Mouse (Mus musculus) liver, embryonic 15.5 days (tissue): ENCODE measurements around the gene Tmem14c. TPM values are rescaled to one million over a fixed set of nuclear protein-coding genes. Genes with fewer than 3 reads are reported as not detected.

ENCODE experiments used
- ATAC-seq: fragments of 200-750 bp; cut with Nextera tagmentation; 2 replicates; pipeline ENCODE4 v1.8.0; 2017; ENCODE audit warnings: moderate number of reproducible peaks, mild to moderate bottlenecking, moderate library complexity; ENCODE audit not compliant: insufficient read depth
- H3K27ac ChIP-seq: fragments of 300-500 bp; sonication (generic); replicated peaks from 2 replicates; pipeline ENCODE4 v1.5.1; 2015; ENCODE audit warnings: mild to moderate bottlenecking, inconsistent platforms
- H3K27me3 ChIP-seq: fragments of 300-500 bp; sonication (generic); 2 replicates; pipeline ENCODE4 v1.6.1; 2015; ENCODE audit warnings: mild to moderate bottlenecking, inconsistent platforms
- H3K36me3 ChIP-seq: fragments of 300-500 bp; sonication (generic); replicated peaks from 2 replicates; pipeline ENCODE4 v1.6.1; 2015; ENCODE audit warnings: moderate library complexity, mild to moderate bottlenecking, inconsistent platforms
- H3K4me1 ChIP-seq: fragments of 300-500 bp; sonication (generic); replicated peaks from 2 replicates; pipeline ENCODE4 v1.6.1; 2015; ENCODE audit warnings: inconsistent platforms
- H3K4me2 ChIP-seq: fragments of 300-500 bp; sonication (generic); 2 replicates; pipeline ENCODE4 v1.6.1; 2015; ENCODE audit warnings: moderate library complexity, mild to moderate bottlenecking, inconsistent platforms
- H3K4me3 ChIP-seq: fragments of 300-500 bp; sonication (generic); replicated peaks from 2 replicates; pipeline ENCODE4 v1.5.1; 2015; ENCODE audit warnings: mild to moderate bottlenecking, inconsistent platforms
- H3K9ac ChIP-seq: fragments of 300-500 bp; sonication (generic); 2 replicates; pipeline ENCODE4 v1.6.1; 2015; ENCODE audit warnings: moderate library complexity, mild to moderate bottlenecking, inconsistent platforms
- H3K9me3 ChIP-seq: fragments of 300-500 bp; sonication (generic); replicated peaks from 2 replicates; pipeline ENCODE4 v1.6.1; 2016; ENCODE audit warnings: inconsistent platforms
- WGBS: fragments of 180-500 bp; shearing (Covaris S2); methylation state at CpG from one replicate; pipeline ENCODE4 v1.1.7; 2015; ENCODE audit warnings: mixed read lengths; ENCODE audit not compliant: insufficient replicate concordance; 5-methylcytosine and 5-hydroxymethylcytosine counted together
- polyA plus RNA-seq: library from polyadenylated mRNA; unstranded; fragments of >200 nt; fragmentation: Nextera tagmentation; extraction: Ambion mirVana; gene quantifications from 2 replicates; pipeline ENCODE4 v1.2.1, GENCODE M21; 2015

Tmem14c gene
- polyA plus RNA-seq, 1 experiment from 2014 or later, result 685 TPM

DNA sequence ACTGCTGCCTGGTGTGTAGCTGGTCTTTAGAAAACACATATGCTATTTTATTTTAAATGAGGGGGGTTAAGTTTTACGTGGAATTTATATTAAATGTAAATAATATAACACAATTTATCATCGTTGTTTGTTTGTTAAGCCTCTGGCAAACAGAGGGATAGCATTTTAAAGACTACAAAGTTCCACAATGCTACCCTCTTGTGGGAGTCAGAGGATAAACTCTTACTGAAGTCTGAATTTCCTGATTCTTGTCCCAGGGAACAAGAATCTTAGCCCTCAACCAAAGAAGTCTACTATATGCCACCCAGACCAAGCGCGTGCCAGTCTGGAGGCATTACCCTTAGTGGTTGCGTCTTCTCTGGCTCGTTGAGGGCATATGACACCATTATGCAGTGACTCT lies 31.2 kb downstream of the Tmem14c start:
- H3K9me3 ChIP-seq, result no peaks in the 10 kb centered on the region
- no peak overlapping the region for H3K9ac ChIP-seq
- WGBS, result 70% methylated on average over 6 of the region's 6 CpGs
- no peak overlapping the region for H3K4me3 ChIP-seq
- H3K36me3 ChIP-seq, result no peaks in the 10 kb centered on the region
- no peaks in the 10 kb centered on the region for H3K4me1 ChIP-seq
- H3K4me2 ChIP-seq, result no peak overlapping the region
- ATAC-seq, result no peak
- H3K27me3 ChIP-seq, result peaks cover 4% of the 10 kb centered on the region; the same call in 1 of the 2 replicates
- no peak overlapping the region for H3K27ac ChIP-seq

GRCm38 (mm10) chr13:41051965-41052364 lies 35.9 kb downstream of the Tmem14c start:
- H3K4me3 ChIP-seq, result no peak overlapping the region
- H3K36me3 ChIP-seq, result no peaks in the 10 kb centered on the region
- H3K9ac ChIP-seq, result no peak overlapping the region
- H3K27ac ChIP-seq, result no peak overlapping the region
- ATAC-seq, result no peak
- H3K27me3 ChIP-seq, result no peaks in the 10 kb centered on the region; the same call in 1 of the 2 replicates
- 46% methylated on average over 5 of the region's 5 CpGs for WGBS
- no peaks in the 10 kb centered on the region for H3K9me3 ChIP-seq
- H3K4me2 ChIP-seq, result no peak overlapping the region
- no peaks in the 10 kb centered on the region for H3K4me1 ChIP-seq

GRCm38 (mm10) chr13:41067618-41068017 lies 51.5 kb downstream of the Tmem14c start:
- no peak overlapping the region for H3K27ac ChIP-seq
- no peaks in the 10 kb centered on the region for H3K27me3 ChIP-seq
- no peaks in the 10 kb centered on the region for H3K9me3 ChIP-seq
- no peak overlapping the region for H3K4me3 ChIP-seq
- H3K36me3 ChIP-seq, result no peaks in the 10 kb centered on the region
- no peaks in the 10 kb centered on the region for H3K4me1 ChIP-seq
- no peak overlapping the region for H3K4me2 ChIP-seq
- 70% methylated on average over 4 of the region's 4 CpGs for WGBS
- no peak overlapping the region for H3K9ac ChIP-seq
- no peak for ATAC-seq

DNA sequence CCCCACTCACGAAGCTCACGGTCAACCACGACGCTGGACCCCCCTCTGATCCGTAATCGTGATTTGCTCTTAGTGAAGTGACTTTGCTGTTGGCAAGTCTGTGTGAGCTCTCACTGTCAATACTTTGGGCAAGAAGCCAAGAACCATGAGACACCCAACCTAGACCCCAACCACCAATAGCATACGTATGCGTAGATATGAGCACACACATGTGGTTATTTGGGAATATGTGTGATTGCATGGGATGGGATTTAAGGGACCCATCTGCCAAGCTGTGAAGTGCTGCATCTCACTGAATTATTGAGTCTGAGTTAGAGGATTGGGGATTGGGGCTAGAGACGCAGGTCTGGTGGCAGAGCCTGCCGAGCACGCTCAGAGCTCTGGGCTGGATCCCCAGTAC lies 55.5 kb downstream of the Tmem14c start:
- WGBS, result 78% methylated on average over 11 of the region's 11 CpGs

More for the DNA sequence above, 55.5 kb downstream of the Tmem14c start:
- H3K4me3 ChIP-seq, result no peak overlapping the region
- H3K4me2 ChIP-seq, result no peak overlapping the region
- no peaks in the 10 kb centered on the region for H3K9me3 ChIP-seq
- no peak overlapping the region for H3K9ac ChIP-seq
- H3K36me3 ChIP-seq, result no peaks in the 10 kb centered on the region
- H3K27ac ChIP-seq, result no peak overlapping the region
- no peak for ATAC-seq
- H3K4me1 ChIP-seq, result no peaks in the 10 kb centered on the region
- peaks cover 6% of the 10 kb centered on the region; the same call in 1 of the 2 replicates for H3K27me3 ChIP-seq

Other genes with a start within 250 kb of the Tmem14c start
- gene Gcnt2, start 156.5 kb upstream of the Tmem14c start, polyA plus RNA-seq, result 1.6 TPM in 2 replicates
- 53.5 and 56.0 TPM in 2 replicates for gene Pak1ip1, start 15.3 kb upstream of the Tmem14c start, polyA plus RNA-seq
- gene Mak, start 63.4 kb downstream of the Tmem14c start, polyA plus RNA-seq, result 0.10 and 0.31 TPM in 2 replicates
- not detected in 2 replicates for gene Gcm2, start 94.7 kb downstream of the Tmem14c start, polyA plus RNA-seq
- not detected in 2 replicates for gene Sycp2l, start 98.0 kb downstream of the Tmem14c start, polyA plus RNA-seq
- 42.5 and 44.7 TPM in 2 replicates for gene Elovl2, start 204.1 kb downstream of the Tmem14c start, polyA plus RNA-seq
- 4.1 and 4.6 TPM in 2 replicates for gene Smim13, start 233.6 kb downstream of the Tmem14c start, polyA plus RNA-seq